Mouse (Mus musculus) bone marrow macrophage, adult 2 months (primary cell): ENCODE results near the gene Nkx1-2.

Experiments used
- CTCF ChIP-seq: IDR thresholded peaks from 2 replicates; pipeline ENCODE4 v1.5.1; 2012; ENCODE audit warnings: low read depth, mild to moderate bottlenecking, low read length, moderate library complexity
- POLR2A ChIP-seq: IDR thresholded peaks from 2 replicates; pipeline ENCODE4 v1.6.1; 2012; ENCODE audit warnings: mild to moderate bottlenecking, low read depth, low read length, borderline replicate concordance

- TF ChIP-seq CTCF (no peak), POLR2A (no peak)
These were observed 29.4 kb downstream of the Nkx1-2 start for GRCm38 (mm10) chr7:132570071-132570470.
